Mouse (Mus musculus) right cerebral cortex, postnatal 36 days (tissue): ENCODE measurements at regions not wholly inside any gene's neighbourhood (a gene's known extent, or its start where the extent isn't known, plus 50 kb on each side); places are given as distances from the start of the nearest gene placed in this dataset.
A peak's percentile ranks its signal among the peaks of the same experiment; 100 is the strongest.
"Not testable (repeated sequence)": the region's sequence is repeated elsewhere in the genome, so short reads cannot be mapped to it uniquely, and the experiment has no call there.

Source experiments
- DNase-seq, 2 experiments: peaks; one replicate each; pipeline ENCODE4 v3.0.0; 2022; ENCODE audit warnings: low spot score in 2 of 2, mixed read lengths in 1 of 2

DNA sequence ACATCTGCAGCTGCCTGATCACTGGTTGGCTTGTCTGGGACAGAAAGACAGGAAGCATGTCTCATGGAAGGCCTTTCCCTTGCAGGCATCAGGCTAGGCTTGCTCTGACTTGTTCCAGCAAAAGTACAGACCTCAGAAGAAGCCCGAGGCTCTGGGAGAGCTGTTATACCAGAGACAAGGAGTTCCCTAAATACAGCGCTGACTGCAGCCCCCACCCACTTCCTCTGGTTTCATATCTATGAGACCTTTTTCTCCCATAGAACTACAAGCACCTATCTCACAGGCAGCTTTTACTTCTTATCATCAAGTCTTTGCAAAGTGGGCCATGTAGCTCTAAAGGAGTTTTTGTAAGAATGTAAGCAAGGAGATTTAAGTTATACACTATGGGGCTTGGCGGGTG lies 312.2 kb upstream of the Vmn1r3 start:
- DNase-seq = not testable (repeated sequence)

DNA sequence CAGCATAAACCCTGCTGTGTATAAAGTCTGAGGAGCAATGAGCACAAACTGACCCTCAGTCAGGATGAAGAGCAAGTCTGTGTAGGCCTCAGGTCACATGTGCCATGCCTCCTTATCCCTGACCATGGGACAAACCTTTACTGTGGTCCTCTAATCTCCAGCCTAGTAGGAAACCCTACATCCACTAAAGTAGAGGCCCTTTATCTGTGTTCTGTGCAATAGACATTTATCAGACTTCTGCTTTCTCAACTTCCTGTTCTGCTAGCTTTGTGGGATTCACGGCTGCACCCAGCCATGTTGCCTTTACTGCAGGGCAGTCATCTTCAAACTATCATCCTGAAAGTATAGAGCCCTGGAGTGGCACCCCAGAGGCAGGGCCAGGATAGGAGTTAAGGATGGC lies 310.8 kb upstream of the Vmn1r3 start:
- not testable (repeated sequence) for DNase-seq

DNA sequence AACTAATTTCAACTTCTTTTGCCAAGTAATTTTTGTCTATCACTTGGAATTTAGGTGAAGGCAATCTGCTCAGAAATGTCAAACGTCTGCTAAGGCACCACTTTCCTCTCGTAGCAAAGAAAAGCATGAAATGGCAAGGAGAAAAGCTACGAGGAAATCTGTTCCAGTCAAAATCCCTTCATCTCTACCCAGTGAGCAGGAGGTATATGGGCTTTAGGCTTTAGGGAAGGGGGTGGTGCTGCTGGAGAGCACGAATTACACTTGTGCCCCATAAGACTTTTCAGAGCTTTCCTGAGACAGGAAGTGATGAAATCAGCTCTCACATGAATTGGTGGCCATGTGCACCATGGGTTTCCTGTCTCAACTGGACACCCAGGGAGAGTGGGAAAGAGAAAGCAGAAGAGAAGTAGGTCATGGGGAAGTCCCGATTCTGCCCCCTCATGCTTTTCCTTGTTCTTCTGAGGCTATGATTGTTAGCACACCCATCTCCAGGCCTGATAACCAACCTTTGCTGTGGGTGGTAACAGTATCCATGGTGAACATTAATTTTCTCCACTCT lies 309.0 kb upstream of the Vmn1r3 start:
- not testable (repeated sequence) for DNase-seq

DNA sequence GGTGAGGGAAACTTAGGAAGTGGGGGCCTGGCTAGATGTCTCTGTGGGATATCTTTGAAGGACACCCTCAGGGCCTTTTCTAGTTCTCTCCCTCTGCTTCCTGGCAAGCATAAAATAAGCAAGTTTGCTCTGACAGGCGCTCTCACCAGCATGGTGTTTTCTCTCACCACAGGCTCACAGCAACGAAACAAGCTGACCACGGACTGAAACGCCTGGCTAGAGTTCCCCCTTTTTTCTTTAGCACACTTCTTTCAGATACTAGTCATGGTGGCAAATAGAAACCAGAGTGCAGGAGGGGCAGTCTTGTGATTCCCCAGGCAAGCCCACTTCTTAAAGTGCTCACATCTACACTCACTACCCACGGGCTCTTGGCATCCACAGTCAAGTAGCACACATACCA lies 305.7 kb upstream of the Vmn1r3 start:
- not testable (repeated sequence) for DNase-seq

DNA sequence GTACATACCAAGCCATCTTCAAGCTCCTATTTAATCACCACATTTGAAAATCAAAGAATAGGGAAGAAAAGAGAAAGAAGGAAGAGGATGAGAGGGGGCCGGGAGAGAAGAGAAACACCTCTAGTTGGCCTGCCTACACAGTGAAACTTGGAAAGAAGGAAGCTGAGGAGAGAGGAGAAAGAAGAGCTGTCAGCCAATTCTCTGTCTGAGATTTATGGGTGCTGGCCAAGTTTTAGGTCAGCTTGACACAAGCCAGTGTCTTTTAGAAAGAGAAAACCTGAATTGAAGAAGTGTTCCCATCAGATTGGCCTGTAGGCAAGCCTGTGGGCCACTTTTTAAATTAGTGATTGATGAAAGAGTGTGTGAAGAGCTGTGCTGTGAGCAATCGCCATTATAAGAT lies 296.9 kb upstream of the Vmn1r3 start:
- DNase-seq = no peak

DNA sequence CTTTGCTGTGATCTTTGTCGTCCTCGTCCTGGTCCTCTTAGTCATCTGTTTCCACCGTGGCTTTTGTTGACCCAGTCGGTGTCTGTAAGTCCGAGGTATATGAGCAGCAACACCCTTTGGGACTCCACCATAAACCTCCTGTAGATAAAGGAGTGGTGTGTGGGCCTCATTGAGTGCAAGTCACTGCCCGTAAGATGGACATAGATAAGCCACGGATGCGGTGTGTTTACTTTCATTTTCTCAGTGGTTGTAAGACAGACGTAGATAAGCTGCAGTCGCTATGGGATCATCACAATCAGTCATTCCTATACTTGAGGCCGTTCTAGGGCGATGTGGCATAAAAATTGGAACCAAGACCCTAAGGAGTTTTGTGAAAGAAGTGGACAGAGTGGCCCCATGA lies 271.6 kb upstream of the Vmn1r3 start:
- no peak for DNase-seq

DNA sequence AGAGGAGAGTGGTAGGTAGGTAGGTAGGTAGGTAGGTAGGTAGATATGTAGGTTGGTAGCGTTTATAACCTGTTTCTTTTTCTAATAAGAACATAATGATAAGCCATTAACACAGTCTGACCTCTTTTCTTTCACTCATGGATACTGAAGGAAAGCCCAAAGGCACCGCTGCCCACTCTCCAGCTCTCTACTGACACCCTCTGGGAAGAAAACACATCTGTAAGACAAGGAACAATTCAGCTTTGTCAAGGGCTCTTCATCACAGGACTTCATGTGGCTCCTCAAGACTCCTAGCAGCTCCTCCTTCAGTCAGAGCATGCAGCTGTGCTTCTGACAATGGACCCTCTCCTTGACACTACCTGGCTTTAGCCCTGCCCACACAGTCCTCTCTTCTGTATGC lies 252.2 kb upstream of the Vmn1r3 start:
- DNase-seq = not testable (repeated sequence)

DNA sequence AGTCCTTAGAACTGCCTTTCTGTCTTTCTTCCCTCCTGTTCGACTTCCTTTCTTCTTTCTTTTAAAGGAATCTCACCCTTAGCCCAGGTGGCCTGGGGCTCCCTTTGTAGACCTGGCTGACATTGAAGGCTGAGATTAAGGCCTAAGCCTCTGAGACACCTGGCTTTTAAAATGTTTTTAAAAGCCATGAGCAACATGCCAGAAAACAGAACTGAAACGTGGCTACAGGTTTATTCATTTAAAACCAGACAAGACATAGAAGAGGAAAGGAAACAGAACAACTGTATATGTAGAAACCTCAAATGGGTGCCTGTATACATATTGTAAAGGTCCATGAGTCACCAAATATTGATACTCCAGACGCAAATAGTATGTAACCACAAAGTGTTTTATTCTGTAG lies 242.8 kb upstream of the Vmn1r3 start:
- DNase-seq = no peak

DNA sequence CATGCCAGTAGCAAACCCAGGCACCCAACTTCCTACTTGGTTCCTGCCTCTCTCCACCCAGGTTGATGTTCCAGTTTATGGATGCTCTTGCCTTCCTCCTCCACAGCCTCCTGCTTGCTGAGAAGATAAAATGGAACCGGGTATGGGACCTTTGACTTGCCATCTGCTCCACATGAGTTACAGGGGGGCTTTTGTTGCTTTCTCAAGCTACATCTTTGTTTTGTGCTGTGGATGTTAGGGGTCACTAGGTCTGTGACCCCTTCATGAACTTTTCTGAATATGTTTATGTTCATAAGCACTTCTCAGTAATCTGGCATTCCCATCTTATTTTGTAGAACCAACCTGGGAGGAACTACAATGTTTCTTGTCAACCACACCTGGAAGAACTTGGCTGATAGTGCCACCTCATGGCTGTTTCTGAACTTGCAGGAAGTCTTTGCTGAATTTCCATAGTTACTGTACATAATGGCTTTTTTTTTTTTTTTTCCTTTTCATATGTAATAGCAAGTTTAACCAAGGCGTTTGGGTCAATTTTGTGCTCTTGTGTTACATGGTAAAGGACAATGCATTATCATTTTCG lies 234.9 kb upstream of the Vmn1r3 start:
- DNase-seq = peak; percentile 1 to 17

DNA sequence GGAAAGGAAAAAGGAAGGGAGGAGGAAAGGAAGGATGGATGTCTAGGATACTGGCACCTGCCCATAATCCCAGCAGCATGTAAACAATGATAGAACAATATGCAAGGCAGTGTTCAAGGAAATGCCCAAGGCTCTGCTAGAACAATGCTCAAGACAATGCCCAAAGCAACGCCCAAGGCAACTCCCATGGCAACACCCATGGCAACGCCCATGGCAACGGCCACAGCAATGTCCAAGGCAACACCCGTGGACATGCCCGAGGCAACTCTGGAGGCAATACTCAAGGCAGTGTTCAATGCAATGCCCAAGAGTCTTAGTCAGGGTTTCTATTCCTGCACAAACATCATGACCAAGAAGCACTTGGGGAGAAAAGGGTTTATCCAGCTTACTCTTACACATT lies 231.5 kb upstream of the Vmn1r3 start:
- no peak for DNase-seq

DNA sequence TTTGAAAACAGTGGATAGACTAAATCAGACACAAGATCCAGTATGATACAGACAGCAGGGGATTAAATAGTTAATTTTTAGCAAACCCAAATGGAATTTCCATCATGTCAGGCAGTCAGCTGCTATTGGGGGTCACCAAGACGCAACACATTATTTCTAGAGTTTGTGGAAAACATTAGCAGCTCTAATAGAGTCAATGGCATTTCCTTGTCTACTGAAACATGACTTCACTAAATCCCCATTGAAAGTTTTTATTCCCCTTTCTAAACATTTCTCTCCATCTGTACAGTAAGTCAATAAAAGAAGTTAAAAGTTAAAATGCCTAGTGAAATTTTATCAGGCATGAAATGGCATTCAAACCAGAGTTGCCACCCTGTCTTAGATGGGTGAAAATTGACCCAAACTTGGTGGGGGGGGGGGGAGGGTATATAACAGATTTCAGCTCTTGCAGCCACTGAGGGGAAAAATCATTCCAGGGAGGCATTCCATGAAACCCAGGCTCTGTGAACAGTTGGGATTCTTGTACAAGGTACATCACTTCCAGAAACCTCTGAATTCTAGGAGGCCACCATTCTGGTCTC lies 229.4 kb upstream of the Vmn1r3 start:
- not testable (repeated sequence) for DNase-seq

DNA sequence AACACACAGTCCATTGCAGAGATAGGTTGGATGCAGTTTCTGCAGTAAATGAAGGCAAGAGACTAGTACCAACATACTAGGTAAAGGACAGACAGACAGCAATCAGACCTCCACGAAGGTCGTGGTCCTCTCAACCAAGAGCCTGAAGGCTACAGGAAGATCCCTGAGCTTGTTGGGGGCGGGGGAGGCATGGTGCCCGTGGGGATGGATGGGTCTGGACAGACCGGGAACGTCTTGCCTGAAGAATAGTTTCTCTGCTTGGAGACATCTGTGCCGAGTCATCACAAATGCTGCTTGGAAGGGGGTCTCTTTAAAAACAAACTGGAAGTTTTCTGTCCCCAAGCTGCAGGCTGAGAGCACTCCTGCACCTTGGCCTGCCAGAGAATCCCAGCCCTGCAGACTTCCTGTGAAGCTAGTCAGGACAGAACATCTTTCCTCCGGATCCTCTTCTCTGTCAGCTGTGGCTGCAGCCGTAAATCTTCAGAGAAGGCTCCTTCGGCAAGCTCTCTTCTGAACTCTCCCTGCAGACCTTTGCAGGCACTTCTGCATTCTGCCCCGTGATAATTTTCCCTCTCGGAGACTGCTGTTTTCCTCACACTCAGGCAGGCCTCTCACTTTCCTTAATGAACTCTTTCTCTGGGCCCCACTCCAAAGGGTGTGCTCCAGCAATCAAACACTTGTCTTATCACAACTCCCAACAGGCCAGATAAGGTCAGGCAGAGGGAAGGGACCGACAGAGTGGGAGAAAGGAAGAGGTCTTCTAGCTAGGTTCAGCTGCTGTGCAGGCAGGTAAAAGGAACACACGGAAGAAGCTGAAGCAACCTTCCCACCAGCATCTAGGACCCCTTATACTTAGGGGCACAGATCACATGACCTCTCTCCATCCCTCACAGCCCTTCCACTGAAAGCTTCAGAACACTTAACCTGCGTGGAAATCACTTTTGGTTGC lies 228.6 kb upstream of the Vmn1r3 start:
- no peak for DNase-seq

DNA sequence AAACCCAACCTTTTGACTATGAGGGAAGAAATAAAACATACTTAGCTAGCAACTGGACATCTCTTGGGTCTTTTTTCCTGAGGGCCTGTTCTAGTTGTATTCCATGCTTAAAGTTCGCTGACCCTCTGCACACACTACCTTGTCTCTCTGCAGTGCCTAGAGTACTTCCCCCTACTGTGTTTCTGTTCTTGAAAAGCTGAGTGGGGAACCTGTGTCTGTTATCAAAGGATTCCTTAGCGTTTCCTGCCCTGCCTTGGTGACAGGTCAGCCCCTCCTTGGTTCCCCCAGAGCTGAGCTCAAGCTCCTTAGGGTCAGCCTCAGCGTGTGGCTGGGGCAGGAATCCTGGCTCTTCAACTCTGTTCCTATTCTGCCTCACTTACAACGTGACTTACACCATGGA lies 227.2 kb upstream of the Vmn1r3 start:
- DNase-seq = not testable (repeated sequence)

DNA sequence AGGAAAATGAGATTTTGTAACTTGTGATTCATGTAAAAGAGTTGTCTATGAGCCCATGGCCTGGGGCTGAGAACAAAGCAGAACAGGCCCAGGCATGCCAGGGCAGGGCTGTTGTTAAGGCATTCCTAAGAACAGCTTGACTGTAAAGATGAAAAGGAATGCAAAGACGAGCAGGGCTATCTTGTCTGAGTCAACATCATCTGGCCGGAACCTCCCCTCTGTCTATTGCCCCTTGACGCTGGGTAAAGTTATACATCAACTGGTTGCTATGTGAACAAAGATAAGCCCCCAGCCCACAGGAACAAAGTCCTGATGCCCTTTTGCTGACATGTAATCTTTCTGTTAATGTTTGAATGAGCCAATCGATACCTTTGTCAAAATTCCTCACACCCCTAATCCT lies 217.7 kb upstream of the Vmn1r3 start:
- not testable (repeated sequence) for DNase-seq

DNA sequence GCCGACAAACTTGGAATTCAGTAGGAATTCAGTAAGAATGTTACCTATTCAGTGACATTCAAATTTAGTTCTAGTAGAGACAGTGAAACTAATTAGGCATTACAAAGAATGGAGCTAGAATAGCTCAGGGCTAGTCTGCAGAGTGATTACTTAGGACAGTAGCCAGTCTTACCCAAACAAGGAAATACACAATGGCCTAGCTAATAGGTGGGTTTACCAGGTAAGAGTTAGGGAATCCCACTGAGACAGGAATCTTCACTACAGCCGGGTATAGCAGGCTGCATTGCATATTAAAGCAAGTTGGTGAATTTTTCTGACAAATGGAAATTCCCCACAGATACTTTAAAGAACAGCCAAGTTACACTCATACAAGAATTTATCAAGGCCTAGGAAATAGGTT lies 216.6 kb upstream of the Vmn1r3 start:
- DNase-seq = not testable (repeated sequence)

DNA sequence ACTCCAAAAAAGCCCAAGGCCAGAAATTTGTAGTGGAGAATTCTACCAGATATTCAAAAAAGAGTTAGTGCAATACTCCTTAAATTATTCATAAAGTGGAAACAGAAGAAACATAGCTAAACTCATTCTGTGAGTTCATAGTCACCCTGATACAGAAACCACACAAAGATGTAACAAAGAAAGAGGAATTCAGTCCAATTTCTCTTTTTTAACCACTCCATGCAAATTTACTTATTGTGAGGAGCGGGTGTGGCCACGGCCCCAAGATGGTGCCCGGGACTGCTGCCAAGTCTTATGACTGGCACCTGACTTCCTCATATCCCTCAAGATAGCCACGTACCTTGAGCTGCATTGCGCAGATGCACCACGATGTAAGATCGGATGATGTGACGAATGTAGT lies 206.4 kb upstream of the Vmn1r3 start:
- not testable (repeated sequence) for DNase-seq

DNA sequence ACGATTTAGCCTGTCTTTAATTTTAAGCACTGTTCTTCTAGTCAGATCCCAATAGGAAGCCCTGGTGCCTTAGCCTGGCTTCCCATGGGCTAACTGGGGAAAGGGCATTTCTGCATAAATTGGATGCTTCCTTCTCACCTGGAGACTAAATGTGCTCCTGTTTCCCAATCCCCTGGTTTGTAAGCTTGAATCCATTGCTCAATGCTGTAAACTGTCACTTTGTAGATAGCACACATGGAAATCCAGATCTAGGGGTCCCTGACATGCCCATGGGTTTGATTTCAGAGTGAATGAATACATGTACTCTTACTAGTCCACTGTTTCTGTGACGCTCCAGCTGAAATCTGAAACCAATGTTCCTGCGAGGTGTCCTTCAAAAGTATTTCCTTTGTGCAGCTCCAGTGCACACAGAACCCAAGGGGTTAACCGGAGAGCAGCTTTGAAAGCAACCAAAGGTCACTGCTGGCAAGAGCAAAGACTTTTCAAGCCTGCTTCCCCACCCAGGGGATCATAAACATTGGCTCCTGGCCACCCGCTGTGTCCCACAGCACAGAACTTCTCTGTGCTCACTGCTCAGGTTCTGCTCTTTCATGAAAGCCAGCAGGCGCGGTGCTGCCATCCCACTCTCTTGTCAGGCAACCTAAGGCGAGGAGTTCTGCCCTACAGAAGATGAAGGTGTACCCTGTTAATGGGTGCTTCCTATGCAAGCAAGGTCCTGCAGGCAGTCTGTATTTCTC lies 188.0 kb upstream of the Vmn1r3 start:
- not testable (repeated sequence) for DNase-seq

DNA sequence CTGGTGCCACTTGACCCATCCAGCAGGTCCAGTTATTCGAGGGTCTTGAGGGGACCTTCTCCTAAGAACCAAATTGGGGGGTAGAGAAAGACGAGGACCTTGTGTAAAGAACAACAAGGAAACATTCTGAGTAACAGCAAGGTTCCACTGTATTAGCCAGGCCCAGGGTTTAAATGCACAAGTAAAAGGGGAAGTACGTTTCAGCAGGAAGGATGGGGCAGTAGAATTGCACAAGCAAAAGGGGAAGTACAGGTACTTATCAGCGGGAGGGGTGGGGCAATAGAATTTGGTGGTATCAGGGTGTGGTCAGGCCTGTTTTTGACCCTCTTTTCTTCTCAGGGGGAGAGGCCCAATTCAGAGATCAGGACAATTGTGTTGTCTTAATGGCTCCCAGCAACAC lies 182.9 kb upstream of the Vmn1r3 start:
- not testable (repeated sequence) for DNase-seq

DNA sequence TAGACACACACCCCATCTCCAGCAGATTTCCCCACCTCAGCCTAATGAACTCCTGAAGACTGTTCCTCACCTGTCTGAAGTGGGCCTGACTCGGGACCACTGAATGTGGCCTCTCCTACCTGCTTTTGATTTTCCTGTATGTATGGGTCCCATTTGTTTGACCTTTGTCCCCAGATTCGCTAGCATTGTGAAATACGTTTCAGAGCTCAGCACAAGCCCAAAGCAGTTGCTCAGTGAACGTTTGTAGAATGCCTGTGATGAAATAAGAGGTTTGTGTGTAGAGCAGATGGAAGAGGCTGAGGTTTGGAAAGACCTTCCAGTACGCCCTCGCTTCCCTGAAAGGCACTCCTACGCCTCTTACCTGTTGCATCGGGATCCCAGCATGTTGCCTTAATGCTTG lies 158.3 kb upstream of the Vmn1r3 start:
- DNase-seq = not testable (repeated sequence)

DNA sequence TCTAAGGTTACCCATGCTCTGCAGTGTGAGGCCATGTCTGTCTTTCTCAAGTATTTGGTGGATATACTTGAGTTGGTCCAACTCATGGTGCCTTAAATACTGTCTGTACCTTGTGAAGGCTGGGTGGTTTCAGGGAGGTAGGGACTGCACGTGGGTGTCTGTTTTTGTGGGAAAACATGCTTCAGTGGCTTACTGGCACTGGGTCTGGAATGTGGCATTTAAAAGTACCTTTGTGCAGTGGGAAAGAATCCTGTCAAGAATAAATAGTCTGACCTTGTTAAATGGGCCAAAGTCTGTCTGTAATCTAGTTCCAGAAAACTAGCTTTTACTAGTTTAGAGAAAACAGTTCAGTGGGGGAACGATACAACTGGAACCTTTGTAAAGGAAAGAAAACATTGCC lies 157.5 kb upstream of the Vmn1r3 start:
- not testable (repeated sequence) for DNase-seq

DNA sequence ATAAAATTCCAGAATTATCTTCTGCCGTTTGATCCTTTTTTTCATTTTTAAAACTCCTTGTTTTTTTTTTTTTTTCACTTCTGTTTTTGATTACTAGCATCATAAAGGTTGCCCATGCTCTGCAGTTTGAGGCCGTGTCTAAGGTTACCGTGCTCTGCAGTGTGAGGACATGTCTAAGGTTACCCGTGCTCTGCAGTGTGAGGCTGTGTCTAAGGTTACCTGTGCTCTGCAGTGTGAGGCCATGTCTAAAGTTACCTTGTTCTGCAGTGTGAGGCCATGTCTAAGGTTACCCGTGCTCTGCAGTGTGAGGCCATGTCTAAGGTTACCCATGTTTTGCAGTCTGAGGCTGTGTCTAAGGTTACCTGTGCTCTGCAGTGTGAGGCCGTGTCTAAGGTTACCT lies 157.0 kb upstream of the Vmn1r3 start:
- DNase-seq = not testable (repeated sequence)
